Mouse (Mus musculus) embryonic fibroblast, embryonic 13.5 days (primary cell): ENCODE measurements at regions not wholly inside any gene's neighbourhood (a gene's known extent, or its start where the extent isn't known, plus 50 kb on each side); places are given as distances from the start of the nearest gene placed in this dataset.

Experiments used
- CTCF ChIP-seq: IDR thresholded peaks from 2 replicates; pipeline ENCODE4 v1.5.1; 2011; ENCODE audit warnings: mild to moderate bottlenecking, control low read depth, low read length, moderate library complexity, borderline replicate concordance; ENCODE audit not compliant: insufficient read depth
- POLR2A ChIP-seq: IDR thresholded peaks from 2 replicates; pipeline ENCODE4 v1.6.1; 2011; ENCODE audit warnings: low read depth, mild to moderate bottlenecking, control low read depth, low read length, moderate library complexity

DNA sequence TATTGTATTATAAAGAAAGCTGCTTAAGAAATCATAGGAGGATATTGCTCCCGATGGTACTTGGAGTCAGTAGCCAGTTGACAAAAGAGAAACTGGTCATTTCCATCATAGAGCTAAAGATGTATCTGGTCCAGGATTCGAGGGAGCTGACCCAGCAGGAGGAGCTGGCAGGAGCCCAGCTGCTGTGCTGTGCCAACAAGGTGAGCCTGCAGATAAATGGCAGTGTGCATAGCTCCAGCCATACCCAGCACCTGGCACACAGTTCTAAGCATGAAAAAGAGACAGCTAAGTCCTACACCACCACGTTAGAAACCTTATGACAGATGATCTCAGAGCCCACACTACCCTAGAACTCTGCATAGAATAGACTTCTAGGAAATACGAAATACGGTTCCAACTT, 64.6 kb upstream of the Krr1 start:
- TF ChIP-seq POLR2A, result no peak
- TF ChIP-seq CTCF, result no peak
